Mouse (Mus musculus) monocyte, adult 2 months (primary cell): Measurements from ENCODE around the gene Jdp2.

Source experiments
- DNase-seq, 2 experiments: peaks; one replicate each; pipeline ENCODE4 v3.0.0; 2022; ENCODE audit warnings: low spot score in 2 of 2, low read depth in 1 of 2

Gene Jdp2

GRCm38 (mm10) chr12:85684411-85685275 lies 85.8 kb downstream of the Jdp2 start:
- DNase-seq, result no peak

DNA sequence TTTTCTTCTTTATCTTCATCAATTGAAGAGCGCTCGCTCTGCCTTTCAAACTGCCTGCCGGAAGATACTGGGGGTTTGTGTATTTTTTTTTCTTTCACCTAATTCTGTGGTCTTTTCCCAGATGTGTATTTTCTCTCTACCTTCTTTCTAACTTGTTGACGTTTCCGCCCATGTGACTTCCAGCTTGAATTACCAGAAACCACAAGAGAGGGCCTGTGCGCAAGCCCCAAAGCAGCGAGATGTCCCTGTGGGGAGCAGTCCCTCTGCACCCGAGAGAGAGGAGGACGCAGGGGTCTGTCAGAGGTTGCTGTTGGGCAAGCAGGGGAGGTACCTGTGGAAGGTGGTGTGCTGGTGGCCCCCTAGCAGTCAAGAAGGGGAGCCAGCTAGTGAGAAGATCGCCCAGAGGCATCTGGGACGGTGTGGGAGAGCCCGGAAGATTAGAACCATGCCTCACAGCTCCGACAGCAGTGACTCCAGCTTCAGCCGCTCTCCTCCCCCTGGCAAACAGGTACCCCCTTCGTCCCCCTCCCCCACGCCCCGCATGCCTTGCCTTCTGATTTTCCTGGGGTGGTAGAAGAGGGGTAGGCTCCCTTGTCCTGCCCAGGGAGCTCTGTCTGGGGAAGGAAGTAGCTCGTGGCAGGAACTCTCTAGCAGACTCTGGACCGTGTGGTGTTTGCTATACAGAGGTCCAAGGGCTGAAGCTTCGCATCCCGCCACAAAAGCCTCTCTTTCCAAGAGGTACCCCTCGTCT lies 87.8 kb downstream of the Jdp2 start, which contains the start of gene Batf:
Gene Batf, plus strand, starts transcription at position 204 of the 751 bp plus-strand sequence.
- peak in 1 of 2 experiments; percentile 50 for DNase-seq

GRCm38 (mm10) chr12:85687217-85687533 lies 88.3 kb downstream of the Jdp2 start:
- DNase-seq, result no peak

GRCm38 (mm10) chr12:85687846-85688245 lies 89.0 kb downstream of the Jdp2 start:
- no peak for DNase-seq
